Mouse (Mus musculus) MEL (cell line): Measurements from ENCODE around the gene Slc33a1. TPM values are rescaled to one million over a fixed set of nuclear protein-coding genes. Genes with fewer than 3 reads are reported as not detected.

ENCODE experiments used
- DNase-seq: peaks from one replicate; pipeline ENCODE4 v3.0.0; 2011; ENCODE audit warnings: low read depth, low spot score
- H3K27ac ChIP-seq: 2 replicates; pipeline ENCODE4 v1.5.1; 2012; ENCODE audit warnings: low read depth, mild to moderate bottlenecking, control low read depth, low read length, moderate library complexity; ENCODE audit not compliant: control insufficient read depth
- H3K27me3 ChIP-seq, 2 experiments: fragments of 150-350 bp in 1 of 2; sonication (generic) in 1 of 2; 2 replicates each; pipeline ENCODE4 v1.6.1; 2012; ENCODE audit warnings: low read length in 2 of 2, mild to moderate bottlenecking in 2 of 2, improper control_type of control experiment in 1 of 2, moderate library complexity in 1 of 2; ENCODE audit not compliant: insufficient read depth in 2 of 2, control insufficient read depth in 1 of 2
- H3K36me3 ChIP-seq, 2 experiments: 2 replicates each; pipeline ENCODE4 v1.6.1; 2012 to 2014; ENCODE audit warnings: low read length in 2 of 2, improper control_type of control experiment in 1 of 2, inconsistent platforms in 1 of 2, mild to moderate bottlenecking in 1 of 2; ENCODE audit not compliant: insufficient read depth in 2 of 2, control insufficient read depth in 1 of 2
- H3K4me1 ChIP-seq, 2 experiments: fragments of 150-350 bp in 1 of 2; sonication (generic) in 1 of 2; 2 replicates each; pipeline ENCODE4 v1.6.1; 2012; ENCODE audit warnings: low read length in 2 of 2, improper control_type of control experiment in 1 of 2, mild to moderate bottlenecking in 1 of 2; ENCODE audit not compliant: insufficient read depth in 2 of 2, control insufficient read depth in 1 of 2
- H3K4me3 ChIP-seq, 2 experiments: fragments of 150-350 bp in 1 of 2; sonication (generic) in 1 of 2; 2 replicates each; pipeline ENCODE4 v1.5.1; 2012; ENCODE audit warnings: low read depth in 2 of 2, low read length in 2 of 2, mild to moderate bottlenecking in 2 of 2, moderate library complexity in 2 of 2, control low read depth in 1 of 2, improper control_type of control experiment in 1 of 2; ENCODE audit not compliant: control insufficient read depth in 1 of 2, insufficient read depth in 1 of 2
- H3K79me2 ChIP-seq: 2 replicates; pipeline ENCODE4 v1.6.1; 2012; ENCODE audit warnings: mild to moderate bottlenecking, low read length, moderate library complexity; ENCODE audit not compliant: control insufficient read depth, poor library complexity, insufficient read depth
- H3K9ac ChIP-seq: 2 replicates; pipeline ENCODE4 v1.6.1; 2012; ENCODE audit warnings: low read depth, mild to moderate bottlenecking, control low read depth, low read length, moderate library complexity; ENCODE audit not compliant: control insufficient read depth, poor library complexity, severe bottlenecking
- H3K9me3 ChIP-seq: fragments of 150-350 bp; sonication (generic); replicated peaks from 2 replicates; pipeline ENCODE4 v1.6.1; 2012; ENCODE audit warnings: mild to moderate bottlenecking, low read length, improper control_type of control experiment, moderate library complexity; ENCODE audit not compliant: insufficient read depth
- BHLHE40 ChIP-seq: IDR thresholded peaks from 2 replicates; pipeline ENCODE4 v1.6.1; 2012; ENCODE audit warnings: low read depth, mild to moderate bottlenecking, inconsistent platforms, low read length, improper control_type of control experiment, borderline replicate concordance
- CHD1 ChIP-seq: IDR thresholded peaks from 2 replicates; pipeline ENCODE4 v1.6.1; 2012; ENCODE audit warnings: low read depth, mild to moderate bottlenecking, inconsistent platforms, low read length, improper control_type of control experiment
- CTCF ChIP-seq, 3 experiments: IDR thresholded peaks in 2 of 3; conservative IDR thresholded peaks in 1 of 3; 2 replicates each; pipeline ENCODE4 v1.5.1; 2011 to 2012; ENCODE audit warnings: low read length in 3 of 3, low read depth in 2 of 3, mild to moderate bottlenecking in 2 of 3, improper control_type of control experiment in 1 of 3, inconsistent platforms in 1 of 3, mixed read lengths in 1 of 3, moderate library complexity in 1 of 3; ENCODE audit not compliant: control insufficient read depth in 1 of 3, insufficient read depth in 1 of 3, poor library complexity in 1 of 3, severe bottlenecking in 1 of 3
- ETS1 ChIP-seq: IDR thresholded peaks from 2 replicates; pipeline ENCODE4 v1.6.1; 2012; ENCODE audit warnings: low read depth, mild to moderate bottlenecking, inconsistent platforms, low read length, improper control_type of control experiment, moderate library complexity
- KAT2A ChIP-seq: conservative IDR thresholded peaks from 2 replicates; pipeline ENCODE4 v1.6.1; 2012; ENCODE audit warnings: low read depth, low read length, improper control_type of control experiment, inconsistent platforms
- MAFK ChIP-seq: IDR thresholded peaks from 2 replicates; pipeline ENCODE4 v1.6.1; 2011; ENCODE audit warnings: low read depth, mild to moderate bottlenecking, low read length, improper control_type of control experiment, borderline replicate concordance
- MAX ChIP-seq: IDR thresholded peaks from 2 replicates; pipeline ENCODE4 v1.6.1; 2011; ENCODE audit warnings: low read length, improper control_type of control experiment
- MEF2A ChIP-seq: IDR thresholded peaks from 2 replicates; pipeline ENCODE4 v1.6.1; 2014; ENCODE audit warnings: low read depth, mild to moderate bottlenecking, inconsistent platforms, low read length, improper control_type of control experiment; ENCODE audit not compliant: poor library complexity, insufficient replicate concordance, severe bottlenecking; ENCODE audit errors: extremely low read depth
- MXI1 ChIP-seq: IDR thresholded peaks from 2 replicates; pipeline ENCODE4 v1.6.1; 2011; ENCODE audit warnings: mild to moderate bottlenecking, low read depth, low read length, improper control_type of control experiment
- MYC ChIP-seq: IDR thresholded peaks from 2 replicates; pipeline ENCODE4 v1.6.1; 2011; ENCODE audit warnings: low read depth, mild to moderate bottlenecking, low read length, improper control_type of control experiment, moderate library complexity
- NRF1 ChIP-seq: IDR thresholded peaks from 2 replicates; pipeline ENCODE4 v1.6.1; 2014; ENCODE audit warnings: low read depth, mild to moderate bottlenecking, inconsistent platforms, low read length, improper control_type of control experiment, moderate library complexity; ENCODE audit not compliant: poor library complexity, insufficient read depth, severe bottlenecking
- POLR2AphosphoS5 ChIP-seq: IDR thresholded peaks from 2 replicates; pipeline ENCODE4 v1.6.1; 2012; ENCODE audit warnings: low read depth, borderline replicate concordance, mild to moderate bottlenecking, inconsistent platforms, low read length, moderate library complexity, mixed read lengths
- SIN3A ChIP-seq: IDR thresholded peaks from 2 replicates; pipeline ENCODE4 v1.6.1; 2012; ENCODE audit warnings: low read length, improper control_type of control experiment, inconsistent platforms
- TBP ChIP-seq: IDR thresholded peaks from 2 replicates; pipeline ENCODE4 v1.8.0; 2011; ENCODE audit warnings: low read depth, low read length, improper control_type of control experiment
- TCF12 ChIP-seq: IDR thresholded peaks from 2 replicates; pipeline ENCODE4 v1.6.1; 2014; ENCODE audit warnings: low read depth, mild to moderate bottlenecking, inconsistent platforms, low read length, improper control_type of control experiment, moderate library complexity
- ZMIZ1 ChIP-seq: IDR thresholded peaks from 2 replicates; pipeline ENCODE4 v1.6.1; 2012; ENCODE audit warnings: low read depth, mild to moderate bottlenecking, inconsistent platforms, low read length, improper control_type of control experiment, moderate library complexity
- ZNF384 ChIP-seq: IDR thresholded peaks from 2 replicates; pipeline ENCODE4 v1.6.1; 2012; ENCODE audit warnings: low read depth, mild to moderate bottlenecking, inconsistent platforms, low read length, improper control_type of control experiment
- polyA plus RNA-seq, 2 experiments: library from polyadenylated mRNA; stranded (reverse) in 1 of 2; unstranded in 1 of 2; fragments of >175 nt in 1 of 2; fragments of >200 nt in 1 of 2; gene quantifications; 2 replicates each; pipeline versions ENCODE4 v1.2.1 to v1.2.4; 2012; ENCODE audit warnings: low replicate concordance in 2 of 2, low read depth in 1 of 2; ENCODE audit not compliant: insufficient read length in 2 of 2, insufficient read depth in 1 of 2, missing spikeins in 1 of 2
- total RNA-seq: library from RNA; depleted of rRNA; stranded (reverse); fragments of 300-350 nt; gene quantifications from 2 replicates; pipeline ENCODE4 v1.2.3, GENCODE M21; 2012

Slc33a1 gene
- total and polyA plus RNA-seq, 3 experiments: 27.2 to 123 (median 31.3) TPM

DNA sequence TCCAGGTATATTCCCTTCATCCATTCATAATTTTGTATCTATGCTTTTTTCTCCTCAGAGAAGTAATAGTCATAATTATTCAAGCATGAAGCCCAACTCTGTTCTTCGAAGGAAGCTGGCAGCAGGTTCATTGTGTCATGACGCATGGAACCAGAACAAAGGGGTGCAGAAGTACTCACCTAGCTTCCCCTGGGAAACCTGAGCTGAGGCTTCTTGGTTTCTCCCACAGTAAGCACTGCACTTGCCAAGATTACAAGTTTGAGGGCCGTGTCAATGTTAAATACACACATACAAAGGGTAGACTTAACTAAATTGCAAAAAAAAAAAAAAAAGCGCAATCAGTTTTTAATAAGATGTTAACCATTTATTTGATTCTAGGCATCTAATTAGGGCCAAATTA lies 68.3 kb downstream of the Slc33a1 start:
- H3K9ac ChIP-seq: no peak overlapping the region
- H3K79me2 ChIP-seq: no peaks in the 10 kb centered on the region
- DNase-seq: no peak
- no peaks in the 10 kb centered on the region for H3K9me3 ChIP-seq
- no peak for TF ChIP-seq ZMIZ1
- TF ChIP-seq MAFK: no peak
- no peak for TF ChIP-seq CHD1
- TF ChIP-seq CTCF (IDR thresholded peaks at IDR 0.05 in 2 of 3, conservative IDR thresholded peaks at IDR 0.05 in 1 of 3; ENCODE audit: control insufficient read depth in 1 of 3, insufficient read depth in 1 of 3, low read depth in 2 of 3, low read length in 3 of 3, poor library complexity in 1 of 3, severe bottlenecking in 1 of 3): no peak
- TF ChIP-seq MEF2A: no peak
- TF ChIP-seq KAT2A: no peak
- TF ChIP-seq SIN3A: no peak
- TF ChIP-seq BHLHE40: no peak
- no peak for TF ChIP-seq ETS1
- TF ChIP-seq POLR2AphosphoS5: no peak
- TF ChIP-seq, all 39 proteins: peak for 0
- no peak overlapping the region for H3K27ac ChIP-seq
- H3K4me3 ChIP-seq: no peak overlapping the region
- peaks cover 0 to 1% of the 10 kb centered on the region in 2 experiments; a peak in 1 of 4 replicates for H3K27me3 ChIP-seq
- H3K4me1 ChIP-seq: no peaks in the 10 kb centered on the region
- H3K36me3 ChIP-seq: no peaks in the 10 kb centered on the region

DNA sequence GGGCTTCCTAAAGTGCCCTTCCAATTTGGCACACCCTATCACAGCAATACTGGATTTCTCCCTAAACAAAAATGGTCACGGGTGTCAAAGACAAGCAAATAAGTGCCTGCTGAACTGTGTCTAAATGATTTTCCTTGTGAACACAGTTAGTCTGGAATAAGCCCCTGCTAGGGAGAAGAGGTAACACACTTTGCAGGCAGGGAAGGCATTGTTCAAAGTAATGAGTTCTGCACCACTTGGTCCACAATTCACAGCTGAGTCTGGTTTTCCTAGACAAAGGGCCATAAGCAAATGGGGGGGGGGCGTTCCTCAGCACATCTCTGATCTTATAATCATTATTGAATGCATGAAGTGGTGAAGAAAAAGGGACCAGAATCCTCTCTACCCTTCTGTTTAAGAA lies 68.8 kb downstream of the Slc33a1 start:
- Histone ChIP-seq H3K36me3 (no peaks in the 10 kb centered on the region), H3K4me3 (no peak overlapping the region), H3K79me2 (no peaks in the 10 kb centered on the region), H3K4me1 (no peaks in the 10 kb centered on the region), H3K27ac (no peak overlapping the region), H3K9ac (no peak overlapping the region), H3K27me3 (peaks cover 0 to 1% of the 10 kb centered on the region in 2 experiments; a peak in 1 of 4 replicates), H3K9me3 (no peaks in the 10 kb centered on the region)
- no peak for TF ChIP-seq BHLHE40
- TF ChIP-seq MYC: no peak
- TF ChIP-seq NRF1: no peak
- no peak for TF ChIP-seq MXI1
- no peak for TF ChIP-seq CHD1
- no peak for TF ChIP-seq MAX
- no peak for TF ChIP-seq ZNF384
- no peak for TF ChIP-seq TCF12
- TF ChIP-seq KAT2A: no peak
- no peak for TF ChIP-seq TBP
- no peak for TF ChIP-seq ZMIZ1
- TF ChIP-seq CTCF (IDR thresholded peaks at IDR 0.05 in 2 of 3, conservative IDR thresholded peaks at IDR 0.05 in 1 of 3; ENCODE audit: control insufficient read depth in 1 of 3, insufficient read depth in 1 of 3, low read depth in 2 of 3, low read length in 3 of 3, poor library complexity in 1 of 3, severe bottlenecking in 1 of 3): no peak
- TF ChIP-seq ETS1: no peak
- DNase-seq: no peak
